Mouse (Mus musculus): Measurements from ENCODE around the gene Hoxb5.

GRCm38 (mm10) chr11:96352691-96353521 lies 49.8 kb downstream of the Hoxb5 start:
- TF ChIP-seq CTCF (IDR thresholded peaks at IDR 0.05; ENCODE audit: low read depth, low read length) (no peak), GATA1 (IDR thresholded peaks at IDR 0.05; ENCODE audit: borderline replicate concordance, low read length) (no peak), POLR2AphosphoS5 (IDR thresholded peaks at IDR 0.05; ENCODE audit: insufficient replicate concordance, low read depth, low read length) (no peak)
